Mouse (Mus musculus) thymus, adult 2 months (tissue): ENCODE results near the gene Ctso. TPM values are rescaled to one million over a fixed set of nuclear protein-coding genes. Genes with fewer than 3 reads are reported as not detected.
A peak's percentile ranks its signal among the peaks of the same experiment; 100 is the strongest.

Experiments used
- DNase-seq: peaks from one replicate; pipeline ENCODE4 v3.0.0; 2021
- H3K27ac ChIP-seq: fragments of 200-500 bp; 2 replicates; pipeline ENCODE4 v1.5.1; 2012; ENCODE audit warnings: low read length, control low read depth; ENCODE audit not compliant: control insufficient read depth, insufficient read depth
- H3K27me3 ChIP-seq: fragments of 200-500 bp; 2 replicates; pipeline ENCODE4 v1.6.1; 2012; ENCODE audit warnings: mild to moderate bottlenecking, low read length, moderate library complexity, mixed read lengths; ENCODE audit not compliant: control insufficient read depth, insufficient read depth
- H3K36me3 ChIP-seq: fragments of 200-500 bp; 2 replicates; pipeline ENCODE4 v1.6.1; 2012; ENCODE audit warnings: mild to moderate bottlenecking, low read length, moderate library complexity; ENCODE audit not compliant: control insufficient read depth, insufficient read depth
- H3K4me1 ChIP-seq: fragments of 200-500 bp; replicated peaks from 2 replicates; pipeline ENCODE4 v1.6.1; 2012; ENCODE audit warnings: low read length; ENCODE audit not compliant: control insufficient read depth, insufficient read depth
- H3K4me3 ChIP-seq: fragments of 200-500 bp; 2 replicates; pipeline ENCODE4 v1.5.1; 2012; ENCODE audit warnings: mild to moderate bottlenecking, low read length, control low read depth, moderate library complexity; ENCODE audit not compliant: control insufficient read depth, insufficient read depth
- CTCF ChIP-seq: fragments of 200-500 bp; IDR thresholded peaks from 2 replicates; pipeline ENCODE4 v1.5.1; 2012; ENCODE audit warnings: mild to moderate bottlenecking, control low read depth, low read length, moderate library complexity, borderline replicate concordance; ENCODE audit not compliant: control insufficient read depth, poor library complexity, insufficient read depth; ENCODE audit errors: extremely low read depth
- POLR2A ChIP-seq: fragments of 200-500 bp; IDR thresholded peaks from 2 replicates; pipeline ENCODE4 v1.6.1; 2012; ENCODE audit warnings: mild to moderate bottlenecking, low read length, control low read depth, moderate library complexity; ENCODE audit not compliant: control insufficient read depth, poor library complexity, insufficient read depth; ENCODE audit errors: extremely low read depth
- whole genome bisulfite sequencing: fragments of 180-500 bp; shearing (Covaris S2); methylation state at CpG from one replicate; pipeline ENCODE4 v1.1.7; 2018; 5-methylcytosine and 5-hydroxymethylcytosine counted together
- polyA plus RNA-seq: library from polyadenylated mRNA; depleted of rRNA; stranded (reverse); fragments of >200 nt; gene quantifications from 2 replicates; pipeline ENCODE4 v1.2.3, GENCODE M21; 2012; rRNA removed

The Ctso gene
- polyA plus RNA-seq, 1 experiment, result 8.1 TPM

DNA sequence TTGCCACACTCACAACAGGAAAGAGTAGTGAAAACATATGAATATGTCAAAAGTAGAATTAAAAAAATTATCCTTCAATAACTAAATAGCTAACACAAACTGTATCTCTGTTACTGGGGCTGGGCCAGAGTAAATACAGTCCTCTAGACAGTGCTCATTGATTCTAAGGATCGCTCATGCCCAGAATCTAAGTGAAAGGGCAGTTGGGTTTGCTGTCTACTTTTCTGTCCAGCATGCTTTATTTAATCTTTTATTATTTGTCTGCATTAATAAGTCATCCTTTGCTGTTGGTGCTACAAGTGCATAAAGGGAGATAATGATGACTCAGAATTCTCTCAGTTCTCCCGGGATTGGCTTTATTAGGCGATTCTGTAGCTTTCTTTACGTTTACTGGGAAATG, 63.0 kb downstream of the Ctso start:
- no peaks in the 10 kb centered on the region for H3K27me3 ChIP-seq
- no peak for DNase-seq
- no peak overlapping the region for H3K27ac ChIP-seq
- TF ChIP-seq POLR2A, result no peak
- TF ChIP-seq CTCF, result no peak
- H3K4me3 ChIP-seq, result no peak overlapping the region
- H3K4me1 ChIP-seq, result no peaks in the 10 kb centered on the region
- WGBS, result 54% methylated on average over 4 of the region's 4 CpGs
- H3K36me3 ChIP-seq, result no peaks in the 10 kb centered on the region

DNA sequence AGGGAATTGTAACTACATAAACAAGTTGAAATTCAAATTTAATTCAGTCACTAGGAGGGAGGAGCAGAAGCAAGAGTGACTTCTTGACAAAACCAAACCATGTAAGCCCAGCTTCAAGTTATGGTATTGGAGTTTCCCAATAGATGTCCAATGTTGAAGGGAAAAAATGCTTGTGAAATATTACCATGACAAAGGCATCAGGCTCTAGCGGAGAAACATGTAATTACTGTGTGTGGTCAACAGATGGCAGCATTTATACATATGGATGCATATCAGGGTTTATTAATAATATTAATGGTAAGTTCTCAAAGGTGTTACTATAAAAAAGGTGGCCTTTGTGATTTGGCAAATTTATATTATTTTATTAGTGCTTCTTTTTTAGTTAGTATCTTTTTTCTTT, 63.6 kb downstream of the Ctso start:
- 3% methylated on average over 1 of the region's 1 CpGs for WGBS
- H3K27ac ChIP-seq, result no peak overlapping the region
- TF ChIP-seq POLR2A (no peak), CTCF (no peak)
- no peaks in the 10 kb centered on the region for H3K4me1 ChIP-seq
- H3K27me3 ChIP-seq, result no peaks in the 10 kb centered on the region
- no peaks in the 10 kb centered on the region for H3K36me3 ChIP-seq
- peak; percentile 18 for DNase-seq
- H3K4me3 ChIP-seq, result no peak overlapping the region

Other genes with a start within 250 kb of the Ctso start
- gene Tdo2, start 43.6 kb downstream of the Ctso start, polyA plus RNA-seq, result 1.1 and 2.3 TPM in 2 replicates
- 0.08 and 0.20 TPM in 2 replicates for gene Asic5, start 49.7 kb downstream of the Ctso start, polyA plus RNA-seq
- gene Gucy1b1, start 142.1 kb downstream of the Ctso start, polyA plus RNA-seq, result 1.2 TPM in 2 replicates
- gene Gucy1a1, start 213.2 kb downstream of the Ctso start, polyA plus RNA-seq, result 1.4 and 1.7 TPM in 2 replicates